Mouse (Mus musculus): ENCODE measurements around the gene Grik5.

Gene Grik5

DNA sequence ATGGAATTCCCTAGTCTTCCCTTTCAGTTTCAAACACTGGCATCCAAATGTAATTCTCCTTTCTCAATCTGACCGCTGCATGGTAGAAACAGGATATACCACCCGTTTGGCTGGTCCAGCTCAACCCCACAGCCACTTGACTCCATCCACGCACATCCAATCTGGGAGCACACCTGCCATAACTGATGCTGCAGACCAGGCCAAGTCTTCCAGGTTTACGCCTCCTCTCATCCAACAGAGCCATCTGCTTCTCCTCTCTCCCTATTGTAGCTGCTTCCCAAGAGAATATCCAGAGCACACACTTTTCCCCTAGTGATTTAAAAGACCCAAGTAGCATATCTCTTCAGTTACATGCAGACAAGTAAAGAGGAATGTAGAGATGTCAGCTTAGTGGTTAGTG lies 37.4 kb downstream of the Grik5 start:
- in situ Hi-C loops (cut with MboI, MseI), result no loop called here

DNA sequence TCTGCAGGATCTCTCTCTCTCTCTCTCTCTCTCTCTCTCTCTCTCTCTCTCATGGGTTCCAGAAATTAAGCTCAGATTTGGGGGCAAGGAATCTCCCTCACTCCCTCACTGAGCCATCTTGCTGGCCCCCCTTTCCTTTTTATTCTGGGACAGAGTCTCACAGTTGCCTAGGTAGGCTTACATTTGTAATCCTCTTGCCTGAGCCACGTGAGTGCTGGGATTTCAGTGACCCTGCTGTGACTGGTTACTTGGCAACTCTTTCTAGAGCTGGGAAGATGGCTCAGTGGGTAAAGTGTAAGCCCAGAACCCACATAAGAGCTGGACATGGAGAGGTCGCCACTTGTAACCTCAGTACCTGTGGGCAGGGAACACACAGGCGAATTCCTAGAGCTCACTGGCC lies 40.6 kb downstream of the Grik5 start:
- in situ Hi-C loops (cut with MboI, MseI), result no loop called here

DNA sequence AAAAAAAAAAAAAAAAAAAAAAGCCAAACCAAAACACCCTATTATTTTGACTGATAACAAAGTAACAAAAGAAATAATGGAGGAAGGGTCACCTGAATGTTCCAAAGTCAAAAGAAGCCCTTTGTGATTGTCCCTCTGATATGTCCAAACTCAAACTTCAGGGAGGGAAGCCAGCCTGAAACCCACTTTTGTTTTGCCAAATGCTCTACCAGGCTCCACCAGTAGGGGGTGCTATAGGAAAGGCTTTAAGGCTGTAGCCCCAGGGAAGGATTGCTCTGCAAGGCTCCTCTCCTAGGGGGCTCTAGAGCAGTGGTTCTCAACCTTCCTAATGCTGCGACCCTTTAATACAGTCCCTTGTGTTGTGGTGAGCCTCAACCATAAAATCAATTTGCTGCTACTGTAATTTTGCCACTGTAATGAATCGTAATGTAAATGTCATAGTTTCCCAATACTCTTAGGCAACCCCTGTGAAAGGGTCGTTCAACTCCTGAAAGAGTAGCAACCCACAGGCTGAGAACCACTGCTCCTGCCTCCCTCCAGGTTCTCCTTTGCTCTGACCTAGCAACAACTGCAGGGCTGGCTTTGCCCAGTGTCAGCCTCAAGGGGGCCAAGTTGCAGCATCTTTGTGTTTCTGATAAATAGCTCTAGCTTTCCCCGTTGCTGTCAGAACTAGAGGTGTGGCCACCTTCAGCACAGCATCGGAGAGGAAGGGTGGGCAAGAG lies 42.0 kb downstream of the Grik5 start:
- in situ Hi-C loops (cut with MboI, MseI), result no loop called here

DNA sequence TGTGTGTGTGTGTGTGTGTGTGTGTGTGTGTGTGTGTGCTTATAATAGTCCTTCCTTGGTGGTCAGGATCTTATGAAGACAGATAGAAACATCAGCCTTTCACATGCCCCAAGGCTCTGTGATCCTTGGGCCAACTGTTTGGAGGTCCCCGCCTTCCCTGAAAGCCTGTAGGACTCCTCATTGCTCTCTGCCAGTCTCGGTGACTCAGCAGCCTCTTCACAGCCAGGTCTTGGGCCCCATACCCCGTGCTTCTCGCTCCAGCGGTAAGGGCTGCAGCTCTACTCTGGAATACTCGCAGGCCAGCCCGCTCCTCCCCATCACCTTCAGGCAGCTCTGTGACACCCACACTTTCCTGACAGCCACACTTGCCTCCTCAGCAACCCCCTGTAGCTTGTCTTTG lies 45.7 kb downstream of the Grik5 start:
- in situ Hi-C loops (cut with MboI, MseI), result no loop called here

DNA sequence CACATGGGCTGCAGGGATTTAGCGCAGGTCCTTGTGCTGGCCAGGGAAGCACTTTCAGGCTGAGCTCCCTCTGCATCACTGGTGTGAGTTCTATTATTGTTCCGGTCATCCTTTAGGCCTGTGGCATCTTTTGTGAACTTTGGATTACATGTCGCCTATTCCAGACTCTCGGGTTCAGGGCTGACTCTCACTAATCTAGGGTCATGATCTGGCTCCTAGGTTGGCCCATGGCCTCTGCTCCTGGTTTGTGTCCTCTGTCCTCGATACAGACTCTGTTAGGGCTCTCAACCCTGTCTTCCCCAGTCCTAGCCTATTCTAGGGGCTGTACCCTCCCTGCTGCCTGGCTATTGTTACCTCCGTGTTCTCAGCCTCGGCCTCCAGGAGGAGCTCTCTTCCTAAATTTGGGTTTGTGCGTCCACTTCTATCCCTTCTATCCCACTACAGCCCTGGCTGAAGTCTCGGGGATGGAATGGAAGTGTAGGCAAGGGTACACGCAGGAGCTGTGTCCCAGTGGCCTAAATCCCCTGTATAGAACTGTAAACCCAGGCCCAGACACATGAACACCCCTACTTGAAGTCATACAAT lies 46.2 kb downstream of the Grik5 start:
- in situ Hi-C loops (cut with MboI, MseI), result no loop called here

DNA sequence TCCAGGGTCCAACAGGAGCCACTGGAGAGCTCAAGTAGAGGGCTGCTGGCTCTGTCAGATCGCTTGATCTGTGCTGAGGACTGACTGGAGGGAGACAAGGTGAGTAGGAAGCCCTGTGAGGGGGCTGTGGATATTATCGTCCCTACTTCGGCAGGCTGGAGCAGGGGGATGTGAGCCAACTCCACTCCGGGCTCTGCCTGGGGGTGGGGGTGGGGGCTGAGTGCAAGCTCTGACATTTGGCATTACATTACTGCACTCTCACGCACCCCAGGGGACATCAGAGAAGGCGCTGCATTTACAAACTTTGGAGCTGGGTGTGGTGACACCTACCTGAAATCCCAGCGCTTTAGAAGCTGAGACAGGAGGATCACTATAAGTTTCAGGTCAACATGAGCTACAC lies 60.6 kb downstream of the Grik5 start:
- in situ Hi-C loops (cut with MboI, MseI), result no loop called here

DNA sequence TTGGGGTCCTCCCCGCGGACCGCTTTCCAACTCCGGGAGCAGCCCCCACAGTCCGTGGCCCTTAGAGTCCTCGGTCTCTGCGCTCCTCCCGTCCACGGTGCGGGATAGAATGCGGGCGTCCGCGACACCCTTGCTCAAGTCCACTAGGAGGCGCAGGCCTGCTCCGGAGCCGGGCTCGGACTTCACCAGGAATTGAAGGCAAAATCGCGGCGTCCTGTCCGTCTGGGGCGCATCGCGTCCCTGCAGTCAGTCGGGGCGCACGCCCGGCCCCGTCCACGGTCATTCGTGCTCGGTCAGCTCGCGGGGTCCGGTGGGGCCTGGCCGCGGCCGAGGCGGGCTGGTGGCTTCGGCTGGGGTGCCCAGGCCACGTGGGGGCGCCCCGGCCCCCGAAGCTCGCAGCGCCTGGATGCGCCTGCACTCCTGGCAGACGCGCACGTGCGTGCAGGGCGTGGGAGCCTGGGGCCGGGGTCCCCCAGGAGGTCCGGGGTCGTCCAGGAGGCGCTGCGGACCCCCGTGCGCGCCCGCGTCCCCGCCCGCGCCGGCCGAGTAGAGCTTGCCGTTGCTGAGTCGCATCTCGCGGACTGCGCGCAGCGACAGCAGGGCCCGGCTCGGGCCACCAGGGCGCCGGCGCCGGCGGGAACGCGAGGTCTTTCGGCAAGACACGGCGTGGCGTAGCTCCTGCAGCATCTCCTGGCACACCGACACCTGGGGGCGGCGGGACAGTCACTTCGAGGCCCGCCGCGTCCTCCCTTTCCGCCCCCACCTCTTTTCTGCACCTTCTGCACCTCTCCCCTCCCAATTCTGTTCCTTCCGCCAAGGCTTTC lies 61.8 kb downstream of the Grik5 start:
- in situ Hi-C loops (cut with MboI, MseI), result no loop called here

DNA sequence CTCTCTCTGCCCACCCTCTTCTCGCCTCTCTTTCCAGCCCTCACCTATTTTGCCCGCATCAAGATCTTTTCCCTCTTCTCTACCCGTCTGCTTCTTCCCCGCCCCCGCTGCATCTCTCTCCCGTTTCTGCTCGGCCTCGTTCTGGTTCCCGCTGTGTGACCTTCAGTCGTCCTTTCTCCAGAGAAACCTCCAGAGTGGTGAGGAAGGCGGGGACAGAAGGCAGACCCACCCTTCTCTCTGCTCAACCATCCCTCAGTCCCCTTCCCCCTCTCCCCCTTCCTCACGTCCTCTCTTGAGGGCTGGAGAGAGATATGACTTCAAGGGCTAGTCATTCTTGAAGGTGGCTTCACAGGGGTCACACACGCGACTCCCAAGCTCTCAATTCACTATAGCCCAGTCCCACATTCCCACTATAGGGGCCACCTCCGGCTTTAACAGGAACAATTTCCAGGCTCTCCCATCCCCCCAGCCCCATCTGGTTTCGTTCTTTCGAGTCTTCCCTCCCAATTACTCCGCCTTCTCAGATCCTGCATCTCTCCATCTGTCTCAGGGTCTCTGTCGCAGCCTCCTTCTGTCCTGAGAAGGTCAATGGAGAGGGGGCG lies 62.9 kb downstream of the Grik5 start:
- in situ Hi-C loops (cut with MboI, MseI), result no loop called here

DNA sequence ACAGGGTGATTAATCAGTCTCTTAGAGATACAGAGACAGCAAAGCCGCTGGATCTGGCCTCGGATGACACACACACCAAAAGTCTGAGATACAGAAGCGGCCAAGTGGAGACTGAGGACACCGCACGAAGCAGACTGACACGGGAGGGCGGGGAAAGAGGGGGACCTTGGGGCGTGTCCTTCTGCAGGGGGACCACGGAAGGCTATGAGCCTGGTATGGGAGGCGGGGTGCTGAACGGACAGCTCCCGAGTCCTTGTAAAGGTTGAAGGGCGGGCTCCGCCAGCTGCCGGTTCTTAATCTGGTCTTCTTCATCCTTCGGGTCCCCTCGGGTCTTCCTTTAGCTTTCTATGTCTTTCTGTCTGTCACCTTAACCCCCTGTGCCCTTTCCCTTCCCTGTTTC lies 63.5 kb downstream of the Grik5 start:
- in situ Hi-C loops (cut with MboI, MseI), result no loop called here

DNA sequence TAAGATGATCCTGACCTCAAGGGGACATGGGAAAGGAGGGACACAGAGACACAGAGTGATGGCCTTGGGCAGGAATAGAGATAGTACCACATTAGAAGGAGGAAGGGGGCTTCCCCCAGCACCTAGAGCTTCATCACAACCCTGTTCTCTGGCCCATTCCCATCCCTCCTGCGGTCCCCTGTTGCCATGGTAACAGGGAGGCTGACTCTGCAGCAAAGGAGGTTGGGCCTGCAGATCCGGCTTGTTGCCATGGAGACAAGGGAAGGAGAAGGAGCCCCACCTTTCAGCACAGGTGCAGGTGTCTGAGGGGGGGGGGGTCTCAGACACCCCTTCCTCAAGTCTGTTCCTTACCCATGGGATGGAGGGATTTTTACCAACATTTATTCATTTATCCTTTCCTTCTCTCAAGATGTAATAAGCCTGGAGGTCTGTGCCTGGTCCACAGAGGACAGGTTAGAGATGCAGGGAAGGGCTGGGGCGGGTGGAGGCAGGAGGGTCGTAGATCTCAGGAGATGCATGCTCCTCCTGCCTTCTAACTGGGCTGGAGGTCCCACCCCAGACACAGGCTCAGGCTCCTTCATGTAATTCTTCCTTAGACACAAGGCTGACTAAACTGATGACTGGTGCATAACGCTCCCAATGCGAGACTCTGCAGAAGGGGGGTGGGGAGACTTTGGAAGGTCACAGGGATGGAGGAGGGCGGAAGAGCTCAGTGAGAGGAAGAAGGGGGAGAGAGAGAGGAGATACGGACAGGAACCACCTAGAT lies 64.4 kb downstream of the Grik5 start:
- in situ Hi-C loops (cut with MboI, MseI), result no loop called here

DNA sequence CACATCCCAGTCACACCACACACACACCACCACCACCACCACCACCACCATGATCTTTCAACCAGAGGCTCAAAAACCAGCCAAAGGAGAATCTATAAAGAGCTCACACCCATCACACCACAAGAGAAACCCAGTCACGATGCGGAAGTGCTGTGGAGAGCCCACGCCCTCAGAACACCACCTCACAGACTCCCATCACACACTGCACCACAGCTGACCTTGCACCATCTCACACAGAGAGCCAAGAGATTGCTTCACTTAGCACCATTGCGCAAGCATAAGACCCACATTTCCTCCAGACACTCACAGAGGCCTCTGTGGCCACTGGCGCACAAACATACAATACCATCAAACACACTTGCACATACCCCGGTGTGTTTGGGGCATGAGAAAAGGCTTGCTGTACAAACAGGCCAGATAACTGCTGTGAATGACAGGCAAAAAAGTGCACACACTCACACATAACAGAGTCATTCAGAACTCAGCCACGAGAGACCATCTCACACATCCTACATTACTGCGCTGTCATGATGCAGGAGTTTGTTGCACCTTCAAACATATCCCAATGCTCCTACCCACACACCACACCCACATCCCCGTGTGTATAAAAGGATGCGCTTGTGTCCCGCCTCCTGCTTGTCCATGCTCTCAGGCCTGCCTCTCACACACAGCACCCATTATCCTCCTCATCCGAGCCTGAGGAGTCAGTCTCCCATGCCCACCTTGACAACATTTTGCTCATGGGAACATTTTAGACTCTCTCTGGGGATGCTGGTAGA lies 65.4 kb downstream of the Grik5 start:
- in situ Hi-C loops (cut with MboI, MseI), result no loop called here

DNA sequence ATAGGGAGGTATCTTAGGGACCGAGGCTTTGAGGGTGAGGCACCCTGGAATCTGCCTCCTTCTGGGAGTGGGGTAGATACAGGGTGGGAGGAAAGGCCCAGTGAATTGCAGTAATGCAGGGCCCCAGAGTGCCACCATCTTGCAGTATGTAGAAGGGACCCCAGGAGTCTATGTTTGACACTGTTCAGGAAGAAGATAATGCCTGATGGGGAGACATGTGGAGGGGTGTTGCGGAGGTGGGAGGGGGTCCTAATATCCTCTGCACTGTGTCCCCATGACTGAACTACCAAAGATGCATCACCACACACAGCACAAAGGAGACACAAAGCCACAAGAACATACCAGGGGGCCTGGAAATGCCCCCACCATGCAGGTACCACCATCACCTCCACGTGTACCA lies 66.0 kb downstream of the Grik5 start:
- in situ Hi-C loops (cut with MboI, MseI), result no loop called here

DNA sequence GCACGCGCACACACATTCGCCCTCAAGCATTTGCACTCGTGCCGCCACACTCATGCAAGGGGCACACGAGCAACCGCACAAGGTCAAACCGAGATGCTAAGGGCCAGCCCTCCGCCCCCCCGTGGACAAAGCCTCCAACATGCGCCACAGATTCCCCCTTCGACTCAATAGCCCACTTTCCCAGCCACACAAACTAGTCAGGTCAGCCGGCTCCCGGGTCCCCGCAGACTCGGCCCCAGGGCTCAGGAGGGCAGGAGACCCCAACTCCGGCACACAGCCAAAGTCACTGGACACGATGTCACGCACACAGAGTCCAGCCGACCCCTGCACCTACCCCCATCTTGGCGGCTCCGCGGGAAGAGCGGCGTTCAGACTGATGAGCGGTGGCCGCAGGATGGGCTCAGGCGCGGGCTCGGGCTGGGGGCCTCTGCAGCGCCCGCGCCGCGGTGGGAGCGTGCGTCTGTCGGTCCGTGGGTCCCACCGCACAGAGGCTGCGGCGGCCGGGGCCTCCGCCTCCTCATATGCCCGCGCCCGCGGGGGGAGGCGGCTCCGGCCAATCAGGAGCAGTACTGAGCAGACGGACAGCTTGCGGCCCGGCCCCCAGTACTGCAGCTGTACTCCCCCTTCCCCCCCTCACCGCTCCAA lies 66.6 kb downstream of the Grik5 start, which contains the start of gene Atp1a3:
Gene Atp1a3, minus strand, starts transcription at position 538 of the 645 bp plus-strand sequence.
- in situ Hi-C loops (cut with MboI, MseI), result no loop called here

DNA sequence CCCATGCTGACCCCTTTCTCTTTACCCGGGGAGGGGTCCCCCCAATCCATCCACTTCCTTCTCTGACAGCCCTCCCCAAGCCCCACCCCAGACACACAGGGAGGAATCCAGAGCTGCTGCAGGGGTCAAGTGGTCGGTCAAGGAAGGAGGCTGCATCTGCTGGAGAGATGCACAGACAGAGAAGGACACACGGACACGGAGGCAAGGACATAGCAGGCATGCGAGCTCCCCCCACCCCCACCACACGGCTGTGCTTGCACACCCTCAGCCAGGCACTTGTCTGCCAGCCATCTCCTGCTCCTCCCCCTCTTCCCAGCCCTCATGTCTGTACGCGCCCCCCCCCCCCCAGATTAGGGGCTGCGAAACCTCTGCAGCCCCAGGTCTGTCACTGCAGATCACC lies 67.3 kb downstream of the Grik5 start:
- in situ Hi-C loops (cut with MboI, MseI), result no loop called here

DNA sequence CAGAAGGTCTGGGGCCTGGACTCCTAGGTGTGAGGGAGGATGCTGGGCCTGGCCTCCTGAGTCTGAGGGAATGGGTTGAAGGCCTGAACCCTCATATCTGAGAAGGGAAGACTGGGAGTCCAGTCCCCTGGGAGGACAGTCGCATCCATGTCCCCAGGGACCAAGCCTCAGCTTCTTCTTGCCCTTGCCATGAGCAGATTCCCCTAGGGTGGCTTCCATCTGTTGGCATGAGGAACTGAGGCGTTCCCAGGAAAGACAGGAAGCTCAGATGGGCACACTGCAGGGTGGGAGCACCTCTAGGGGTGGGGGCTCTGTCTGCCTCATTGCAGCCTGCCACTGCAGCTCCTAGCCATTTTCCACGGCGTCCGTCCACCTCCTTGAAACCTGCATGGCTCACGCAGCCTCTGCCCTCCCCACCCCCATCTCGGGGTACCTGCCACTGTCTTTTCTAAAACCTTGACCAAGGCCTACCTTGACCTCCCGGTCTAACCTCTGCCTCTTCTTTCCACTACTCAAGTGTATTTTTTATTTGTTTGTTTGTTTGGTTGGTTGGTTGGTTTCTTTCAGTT lies 68.2 kb downstream of the Grik5 start:
- in situ Hi-C loops (cut with MboI, MseI), result no loop called here

DNA sequence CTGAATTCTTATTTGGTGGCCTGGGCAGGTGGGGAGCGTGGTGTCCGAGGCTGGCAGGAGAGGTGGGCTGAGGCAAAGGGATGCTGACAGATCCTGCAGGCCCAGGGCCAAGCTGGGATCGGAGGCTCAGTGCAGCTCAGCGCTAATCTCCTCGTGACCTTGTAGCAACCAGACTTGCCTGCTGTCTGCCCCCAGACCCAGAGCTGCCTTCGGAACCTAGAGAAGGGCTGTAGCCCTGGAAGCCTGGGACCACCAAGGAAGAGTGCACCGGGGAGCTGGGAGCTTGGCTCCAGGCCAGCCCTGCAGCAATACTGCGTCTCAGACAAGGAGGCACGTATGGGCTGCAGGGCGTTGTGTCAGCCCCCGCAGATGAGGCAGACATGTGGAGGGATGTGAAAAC lies 68.9 kb downstream of the Grik5 start:
- in situ Hi-C loops (cut with MboI, MseI), result no loop called here

DNA sequence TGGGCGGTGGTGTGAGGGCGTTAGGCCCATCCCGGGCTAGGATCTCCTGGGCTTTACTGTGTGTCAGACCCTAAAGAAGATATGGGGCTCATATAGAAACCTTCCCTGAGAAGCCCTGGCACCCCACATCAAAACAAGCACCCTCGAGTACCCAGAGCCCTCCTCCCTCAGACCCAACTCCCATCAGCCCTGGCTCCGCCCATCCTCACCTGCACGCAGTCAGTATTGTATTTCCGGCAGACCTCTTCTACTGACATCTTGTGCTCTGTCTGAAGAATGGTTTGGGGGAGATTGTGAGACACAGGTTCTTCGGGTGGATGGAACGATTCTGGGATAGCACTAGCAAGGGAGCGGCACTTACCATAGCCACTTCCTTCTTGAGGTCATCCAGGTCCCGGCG lies 71.4 kb downstream of the Grik5 start:
- in situ Hi-C loops (cut with MboI, MseI), result no loop called here

DNA sequence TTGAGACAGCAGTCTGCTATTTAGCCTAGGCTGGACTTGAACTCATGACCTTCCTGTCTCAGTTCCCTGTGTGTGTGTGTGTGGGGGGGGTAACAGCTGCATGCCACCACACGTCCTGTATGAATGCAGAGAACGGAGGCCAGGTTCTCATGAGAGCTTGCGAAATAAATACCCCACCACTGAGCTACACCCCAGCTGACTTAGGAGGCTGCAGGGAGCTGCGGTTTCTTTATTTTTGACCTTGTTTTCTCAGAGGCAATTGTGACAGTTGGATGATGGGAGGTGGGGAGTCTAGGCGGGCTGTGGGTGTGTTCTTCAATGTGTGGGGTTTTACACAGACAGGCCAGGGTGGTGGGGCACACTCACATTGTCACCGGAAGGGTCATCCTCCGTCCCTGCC lies 71.9 kb downstream of the Grik5 start:
- in situ Hi-C loops (cut with MboI, MseI), result no loop called here

DNA sequence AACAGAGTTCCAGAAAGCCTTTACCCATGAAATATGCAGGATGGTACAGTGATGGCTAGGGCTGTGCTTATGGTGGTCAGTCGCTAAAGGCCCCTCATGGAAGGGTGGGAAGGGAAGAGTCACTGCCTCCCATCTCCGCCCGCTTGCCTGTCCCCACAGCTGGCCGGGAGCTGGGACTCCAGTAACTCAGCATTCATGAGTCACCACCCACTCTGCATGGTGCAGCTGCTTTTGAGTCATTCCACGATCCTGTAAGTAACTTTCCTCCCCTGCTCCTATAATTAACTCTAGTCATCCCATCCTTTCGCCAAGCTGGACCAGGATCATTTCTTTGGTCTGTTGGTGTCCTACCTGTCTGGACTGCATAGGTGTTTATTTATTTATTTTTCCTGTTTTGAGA lies 79.1 kb downstream of the Grik5 start:
- in situ Hi-C loops (cut with MboI, MseI), result no loop called here

DNA sequence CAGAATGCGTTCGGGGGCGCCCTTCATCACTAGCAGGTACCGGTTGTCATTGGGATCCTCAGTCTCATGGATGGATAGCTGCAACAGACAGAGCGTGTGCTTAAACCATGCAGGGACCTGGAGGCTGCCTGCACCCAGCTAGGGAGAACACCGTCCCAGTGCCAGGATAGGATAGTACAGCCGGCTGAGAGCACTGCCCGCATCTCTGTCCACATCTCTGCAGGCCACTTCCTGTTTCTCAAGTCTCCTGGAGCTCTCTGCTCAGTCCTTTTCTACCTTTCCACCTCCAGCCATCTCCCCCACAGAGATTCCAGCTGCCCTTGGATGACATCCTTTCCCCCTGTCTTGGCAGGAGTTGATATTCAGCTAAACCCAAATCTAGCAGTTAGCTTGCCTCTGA lies 81.7 kb downstream of the Grik5 start:
- in situ Hi-C loops (cut with MboI, MseI), result no loop called here

Measured in regulatory T cell (primary cell).